Mouse (Mus musculus): Measurements from ENCODE around the gene Tex264.

DNA sequence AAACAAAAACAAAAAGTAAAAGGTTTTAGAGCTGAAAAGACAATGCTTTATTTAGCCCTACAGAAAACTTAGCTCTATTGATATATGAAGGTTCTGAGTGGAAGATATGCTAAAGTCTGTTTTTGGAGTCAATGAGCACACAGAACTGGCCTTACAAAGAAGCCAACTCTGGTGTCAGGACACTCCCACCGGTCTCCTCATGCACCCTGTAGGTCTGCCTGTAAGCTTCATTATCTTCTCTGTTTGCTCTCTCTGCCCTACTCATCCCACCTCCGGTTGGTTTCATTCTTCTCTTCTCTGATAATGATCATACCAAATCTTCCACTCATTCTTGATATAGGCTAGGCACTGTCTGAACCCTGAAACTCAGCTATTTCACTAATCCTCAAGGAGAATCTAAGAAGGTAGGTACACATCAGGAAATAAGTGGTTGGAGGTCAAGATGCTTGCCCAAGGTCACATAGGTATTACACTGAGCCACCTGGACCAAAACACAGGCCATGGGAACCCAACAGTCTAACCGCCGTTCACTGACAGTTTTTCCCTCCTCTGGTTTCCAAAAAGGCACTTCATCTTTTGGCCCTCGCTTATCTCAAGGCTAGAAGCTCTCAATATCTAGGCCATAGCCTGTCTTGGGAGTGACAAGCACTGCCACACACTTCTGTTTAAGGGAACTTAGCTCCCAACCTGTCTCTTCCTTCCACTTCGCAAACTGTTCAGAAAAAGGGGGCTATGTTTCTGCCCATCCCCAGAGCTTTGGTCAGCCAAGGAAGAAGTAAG lies 1.4 kb downstream of the Tex264 start:
- TF ChIP-seq CTCF (IDR thresholded peaks at IDR 0.05; ENCODE audit: extremely low read depth, insufficient read length, insufficient replicate concordance, low read depth, low read length), result no peak
- TF ChIP-seq POLR2A (IDR thresholded peaks at IDR 0.05; ENCODE audit: low read depth, low read length), result no peak
